Mouse (Mus musculus) intestine, postnatal 0 days (tissue): ENCODE measurements around the gene Olfr427. TPM values are rescaled to one million over a fixed set of nuclear protein-coding genes. Genes with fewer than 3 reads are reported as not detected.

Experiments
- ATAC-seq: fragments of 200-750 bp; cut with Nextera tagmentation; 2 replicates; pipeline ENCODE4 v1.8.0; 2017; ENCODE audit warnings: mild to moderate bottlenecking, moderate TSS enrichment, moderate library complexity
- H3K27ac ChIP-seq: fragments of 300-500 bp; sonication (generic); 2 replicates; pipeline ENCODE4 v1.5.1; 2014; ENCODE audit warnings: mild to moderate bottlenecking, low read depth, low read length, moderate library complexity
- H3K27me3 ChIP-seq: fragments of 300-500 bp; sonication (generic); replicated peaks from 2 replicates; pipeline ENCODE4 v1.6.1; 2014; ENCODE audit warnings: low read length, mixed read lengths; ENCODE audit not compliant: control insufficient read depth, insufficient read depth
- H3K36me3 ChIP-seq: fragments of 300-500 bp; sonication (generic); 2 replicates; pipeline ENCODE4 v1.6.1; 2014; ENCODE audit warnings: mild to moderate bottlenecking, moderate library complexity; ENCODE audit not compliant: control insufficient read depth, insufficient read depth
- H3K4me1 ChIP-seq: fragments of 300-500 bp; sonication (generic); replicated peaks from 2 replicates; pipeline ENCODE4 v1.6.1; 2014; ENCODE audit warnings: antibody characterized with exemption, low read length, mixed read lengths; ENCODE audit not compliant: control insufficient read depth, insufficient read depth
- H3K4me2 ChIP-seq: fragments of 300-500 bp; sonication (generic); replicated peaks from 2 replicates; pipeline ENCODE4 v1.6.1; 2014; ENCODE audit warnings: low read depth, mild to moderate bottlenecking, moderate library complexity
- H3K4me3 ChIP-seq: fragments of 300-500 bp; sonication (generic); 2 replicates; pipeline ENCODE4 v1.5.1; 2014; ENCODE audit warnings: low read depth, low read length
- H3K9ac ChIP-seq: fragments of 300-500 bp; sonication (generic); 2 replicates; pipeline ENCODE4 v1.6.1; 2014; ENCODE audit warnings: mild to moderate bottlenecking, low read depth, low read length
- H3K9me3 ChIP-seq: fragments of 300-500 bp; sonication (generic); 2 replicates; pipeline ENCODE4 v1.6.1; 2016; ENCODE audit warnings: mixed run types; ENCODE audit not compliant: control insufficient read depth
- CTCF ChIP-seq: sonication (generic); IDR thresholded peaks from 2 replicates; pipeline ENCODE4 v1.5.1; 2016; ENCODE audit warnings: low read depth, mild to moderate bottlenecking, control low read depth, antibody characterized with exemption, moderate library complexity
- WGBS: fragments of 180-500 bp; shearing (Covaris S2); extraction: QIAGEN DNeasy Blood & Tissue Kit; methylation state at CpG from one replicate; pipeline ENCODE4 v1.1.7; 2014; 5-methylcytosine and 5-hydroxymethylcytosine counted together
- polyA plus RNA-seq: library from polyadenylated mRNA; unstranded; fragments of >200 nt; fragmentation: Nextera tagmentation; extraction: Ambion mirVana; gene quantifications from 2 replicates; pipeline ENCODE4 v1.2.1, GENCODE M21; 2015

The Olfr427 gene
- polyA plus RNA-seq, 1 experiment from 2014 or later, result not detected

DNA sequence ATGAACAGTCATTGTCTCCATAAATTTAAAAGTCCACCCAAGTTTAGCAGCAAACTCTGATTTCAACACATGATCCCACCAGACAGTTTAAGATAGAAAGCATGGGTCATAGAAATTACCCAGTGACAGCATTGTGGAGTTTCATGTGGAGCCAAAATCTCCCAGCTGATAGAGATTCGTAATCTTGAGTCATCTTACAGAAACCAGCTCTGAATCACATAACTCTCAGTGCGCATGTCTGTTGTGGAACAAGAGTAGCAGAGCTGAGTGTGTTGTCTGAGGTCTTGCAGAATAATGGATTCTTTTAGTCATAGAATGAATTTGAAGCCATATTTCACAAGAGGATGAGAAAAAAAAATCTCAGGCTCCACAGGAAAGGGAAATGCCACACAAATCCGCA lies 43.7 kb upstream of the Olfr427 start:
- ATAC-seq, result no peak
- Histone ChIP-seq H3K4me1 (no peaks in the 10 kb centered on the region), H3K9me3 (no peaks in the 10 kb centered on the region), H3K36me3 (no peaks in the 10 kb centered on the region), H3K9ac (no peak overlapping the region), H3K4me2 (no peak overlapping the region), H3K4me3 (no peak overlapping the region), H3K27ac (no peak overlapping the region), H3K27me3 (no peaks in the 10 kb centered on the region)
- 72% methylated on average over 3 of the region's 3 CpGs for WGBS
- no peak for TF ChIP-seq CTCF

- H3K36me3 ChIP-seq, result no peaks in the 10 kb centered on the region
- H3K27me3 ChIP-seq, result no peaks in the 10 kb centered on the region
- no peak overlapping the region for H3K9ac ChIP-seq
- no peak overlapping the region for H3K27ac ChIP-seq
- TF ChIP-seq CTCF, result no peak
- no peak for ATAC-seq
- H3K4me2 ChIP-seq, result no peak overlapping the region
- no peaks in the 10 kb centered on the region for H3K9me3 ChIP-seq
- H3K4me3 ChIP-seq, result no peak overlapping the region
- 71% methylated on average over 2 of the region's 2 CpGs for WGBS
- no peaks in the 10 kb centered on the region for H3K4me1 ChIP-seq
Measured at GRCm38 (mm10) chr1:174055248-174055647, 41.4 kb upstream of the Olfr427 start.

DNA sequence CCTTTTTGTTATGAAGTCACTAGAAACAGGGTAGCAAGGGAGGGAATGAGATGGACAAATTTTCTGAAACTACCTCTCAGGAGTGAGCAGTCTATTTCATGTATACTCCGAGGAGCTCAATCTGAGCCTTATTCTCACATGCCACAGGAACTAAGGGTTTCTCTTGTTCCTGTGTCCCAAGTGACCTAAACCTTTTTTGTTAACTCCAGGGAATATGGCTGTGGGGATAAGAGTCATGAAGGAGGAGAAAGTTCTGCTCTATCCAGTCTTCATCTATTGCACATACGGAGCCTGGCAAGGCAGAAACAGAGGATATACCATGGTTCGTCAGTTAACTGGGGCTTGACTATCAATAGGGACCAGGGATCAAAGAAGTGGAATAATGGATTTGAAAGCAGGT lies 30.4 kb upstream of the Olfr427 start, which contains the start of gene Olfr430:
TSS of gene Olfr430 (plus strand) at position 301 of the 400 bp plus-strand sequence.
- H3K36me3 ChIP-seq, result no peaks in the 10 kb centered on the region
- H3K9ac ChIP-seq, result no peak within 1 kb of the TSS
- H3K4me1 ChIP-seq, result no peaks in the 10 kb centered on the region
- no peak within 1 kb of the TSS for H3K4me3 ChIP-seq
- ATAC-seq, result no peak
- H3K27ac ChIP-seq, result no peak within 1 kb of the TSS
- no peak within 1 kb of the TSS for H3K4me2 ChIP-seq
- H3K9me3 ChIP-seq, result no peaks in the 10 kb centered on the region
- 92% methylated on average over 3 of the region's 3 CpGs for WGBS
- no peak for TF ChIP-seq CTCF
- H3K27me3 ChIP-seq, result no peaks in the 10 kb centered on the region

- no peaks in the 10 kb centered on the region for H3K9me3 ChIP-seq
- H3K9ac ChIP-seq, result no peak within 1 kb of the TSS
- H3K4me3 ChIP-seq, result no peak within 1 kb of the TSS
- ATAC-seq, result no peak
- 88% methylated on average over 2 of the region's 2 CpGs for WGBS
- no peak within 1 kb of the TSS for H3K27ac ChIP-seq
- no peak for TF ChIP-seq CTCF
- no peaks in the 10 kb centered on the region for H3K36me3 ChIP-seq
- H3K4me1 ChIP-seq, result no peaks in the 10 kb centered on the region
- no peak within 1 kb of the TSS for H3K4me2 ChIP-seq
- no peaks in the 10 kb centered on the region for H3K27me3 ChIP-seq
Measured at GRCm38 (mm10) chr1:174084031-174084430, 12.7 kb upstream of the Olfr427 start, which contains the start of gene Olfr429. Gene Olfr429, plus strand, starts transcription at chr1:174084331.

GRCm38 (mm10) chr1:174103735-174104134 lies 7.0 kb downstream of the Olfr427 start:
- Histone ChIP-seq H3K27ac (no peak overlapping the region), H3K27me3 (no peaks in the 10 kb centered on the region), H3K9ac (no peak overlapping the region), H3K4me1 (no peaks in the 10 kb centered on the region), H3K36me3 (no peaks in the 10 kb centered on the region), H3K4me2 (no peak overlapping the region), H3K4me3 (no peak overlapping the region), H3K9me3 (no peaks in the 10 kb centered on the region)
- peak; percentile 61 for TF ChIP-seq CTCF
- 64% methylated on average over 2 of the region's 2 CpGs for WGBS
- ATAC-seq, result no peak

GRCm38 (mm10) chr1:174121062-174121461 lies 24.4 kb downstream of the Olfr427 start, which contains the start of gene Olfr231:
Gene Olfr231, minus strand, starts transcription at chr1:174121162.
- no peak for ATAC-seq
- no peak within 1 kb of the TSS for H3K27ac ChIP-seq
- no peaks in the 10 kb centered on the region for H3K27me3 ChIP-seq
- H3K36me3 ChIP-seq, result no peaks in the 10 kb centered on the region
- H3K4me2 ChIP-seq, result no peak within 1 kb of the TSS
- WGBS, result 52% methylated on average over 2 of the region's 2 CpGs
- H3K9me3 ChIP-seq, result no peaks in the 10 kb centered on the region
- H3K4me3 ChIP-seq, result no peak within 1 kb of the TSS
- no peak within 1 kb of the TSS for H3K9ac ChIP-seq
- TF ChIP-seq CTCF, result no peak
- no peaks in the 10 kb centered on the region for H3K4me1 ChIP-seq

- 83% methylated on average over 3 of the region's 3 CpGs for WGBS
- no peak for ATAC-seq
- Histone ChIP-seq H3K27me3 (no peaks in the 10 kb centered on the region), H3K9me3 (no peaks in the 10 kb centered on the region), H3K4me3 (no peak within 1 kb of the TSS), H3K4me2 (no peak within 1 kb of the TSS), H3K36me3 (no peaks in the 10 kb centered on the region), H3K27ac (no peak within 1 kb of the TSS), H3K4me1 (no peaks in the 10 kb centered on the region), H3K9ac (no peak within 1 kb of the TSS)
- TF ChIP-seq CTCF, result no peak
Measured at GRCm38 (mm10) chr1:174131217-174131616, 34.5 kb downstream of the Olfr427 start, which contains the start of gene Olfr424. Gene Olfr424, plus strand, starts transcription at chr1:174131517.
